Mouse (Mus musculus) lung, adult 2 months (tissue): ENCODE measurements around the gene Mark2. TPM values are rescaled to one million over a fixed set of nuclear protein-coding genes. Genes with fewer than 3 reads are reported as not detected.
A peak's percentile ranks its signal among the peaks of the same experiment; 100 is the strongest.

Experiments
- DNase-seq: peaks from one replicate; pipeline ENCODE4 v3.0.0; 2022
- H3K4me1 ChIP-seq: fragments of 200-500 bp; 2 replicates; pipeline ENCODE4 v1.6.1; 2011; ENCODE audit warnings: low read length; ENCODE audit not compliant: control insufficient read depth, insufficient read depth
- H3K4me3 ChIP-seq: fragments of 200-500 bp; replicated peaks from 2 replicates; pipeline ENCODE3; 2011; ENCODE audit warnings: low read depth, mild to moderate bottlenecking, control low read depth, low read length; ENCODE audit errors: extremely low read depth
- CTCF ChIP-seq: fragments of 200-500 bp; IDR thresholded peaks from 2 replicates; pipeline ENCODE4 v1.5.1; 2011; ENCODE audit warnings: mild to moderate bottlenecking, low read length, control low read depth; ENCODE audit not compliant: insufficient read depth
- POLR2A ChIP-seq: fragments of 200-500 bp; IDR thresholded peaks from 2 replicates; pipeline ENCODE4 v1.6.1; 2011; ENCODE audit warnings: low read depth, mild to moderate bottlenecking, control low read depth, low read length, borderline replicate concordance; ENCODE audit errors: extremely low read depth
- WGBS: fragments of 180-500 bp; shearing (Covaris S2); methylation state at CpG from one replicate; pipeline ENCODE4 v1.1.7; 2018; 5-methylcytosine and 5-hydroxymethylcytosine counted together
- polyA plus RNA-seq: library from polyadenylated mRNA; depleted of rRNA; stranded (reverse); fragments of >200 nt; gene quantifications from 2 replicates; pipeline ENCODE4 v1.2.3, GENCODE M21; 2012

Mark2 gene
- polyA plus RNA-seq, 1 experiment, result 94.1 TPM

- no peak for DNase-seq
- TF ChIP-seq CTCF (no peak), POLR2A (no peak)
- Histone ChIP-seq H3K4me3 (no peak overlapping the region), H3K4me1 (peaks cover under 1% of the 10 kb centered on the region; the same call in 1 of the 2 replicates)
- WGBS, result 66% methylated on average over 12 of the region's 12 CpGs
Measured at GRCm38 (mm10) chr19:7286563-7287315, 54.9 kb downstream of the Mark2 start.

- WGBS, result 86% methylated on average over 18 of the region's 18 CpGs
- TF ChIP-seq CTCF (no peak), POLR2A (no peak)
- H3K4me1 ChIP-seq, result no peaks in the 10 kb centered on the region
- no peak overlapping the region for H3K4me3 ChIP-seq
- no peak for DNase-seq
Measured at GRCm38 (mm10) chr19:7280557-7281330, 60.9 kb downstream of the Mark2 start.

GRCm38 (mm10) chr19:7279114-7279513, 62.5 kb downstream of the Mark2 start:
- no peak overlapping the region for H3K4me3 ChIP-seq
- H3K4me1 ChIP-seq, result no peaks in the 10 kb centered on the region
- 36% methylated on average over 6 of the region's 6 CpGs for WGBS
- DNase-seq, result no peak
- peak; percentile 51 for TF ChIP-seq CTCF
- TF ChIP-seq POLR2A, result no peak

GRCm38 (mm10) chr19:7278200-7278906, 63.3 kb downstream of the Mark2 start:
- no peak for DNase-seq
- WGBS, result 85% methylated on average over 6 of the region's 6 CpGs
- Histone ChIP-seq H3K4me3 (no peak overlapping the region), H3K4me1 (no peaks in the 10 kb centered on the region)
- TF ChIP-seq CTCF (no peak), POLR2A (no peak)

- WGBS, result 80% methylated on average over 7 of the region's 7 CpGs
- TF ChIP-seq POLR2A, result no peak
Measured at GRCm38 (mm10) chr19:7276796-7277195, 64.9 kb downstream of the Mark2 start.

GRCm38 (mm10) chr19:7276053-7276659, 65.5 kb downstream of the Mark2 start:
- TF ChIP-seq CTCF (no peak), POLR2A (no peak)
- 68% methylated on average over 7 of the region's 7 CpGs for WGBS
- no peak for DNase-seq
- Histone ChIP-seq H3K4me1 (no peaks in the 10 kb centered on the region), H3K4me3 (no peak overlapping the region)

More at GRCm38 (mm10) chr19:7276796-7277195, 64.9 kb downstream of the Mark2 start:
- Histone ChIP-seq H3K4me3 (no peak overlapping the region), H3K4me1 (no peaks in the 10 kb centered on the region)
- no peak for DNase-seq

- TF ChIP-seq CTCF (no peak), POLR2A (no peak)
- H3K4me3 ChIP-seq, result no peak overlapping the region
- WGBS, result 38% methylated on average over 7 of the region's 7 CpGs
- no peak for DNase-seq
- no peaks in the 10 kb centered on the region for H3K4me1 ChIP-seq
Measured at GRCm38 (mm10) chr19:7275131-7275789, 66.4 kb downstream of the Mark2 start.

GRCm38 (mm10) chr19:7274326-7274990, 67.2 kb downstream of the Mark2 start:
- Histone ChIP-seq H3K4me3 (no peak overlapping the region), H3K4me1 (no peaks in the 10 kb centered on the region)
- no peak for DNase-seq
- TF ChIP-seq POLR2A (no peak), CTCF (no peak)
- WGBS, result 80% methylated on average over 13 of the region's 13 CpGs

- TF ChIP-seq POLR2A (no peak), CTCF (no peak)
- DNase-seq, result no peak
- no peak overlapping the region for H3K4me3 ChIP-seq
- peaks cover 5% of the 10 kb centered on the region for H3K4me1 ChIP-seq
- WGBS, result 92% methylated on average over 4 of the region's 4 CpGs
Measured at GRCm38 (mm10) chr19:7273486-7273885, 68.2 kb downstream of the Mark2 start.
